Mouse (Mus musculus) midbrain, postnatal 0 days (tissue): ENCODE measurements around the gene Rangrf. TPM values are rescaled to one million over a fixed set of nuclear protein-coding genes. Genes with fewer than 3 reads are reported as not detected.
"Not testable (repeated sequence)": the region's sequence is repeated elsewhere in the genome, so short reads cannot be mapped to it uniquely, and the experiment has no call there.

Source experiments
- ATAC-seq: fragments of 200-750 bp; cut with Nextera tagmentation; 2 replicates; pipeline ENCODE4 v1.8.0; 2017; ENCODE audit warnings: moderate number of reproducible peaks, mild to moderate bottlenecking, moderate TSS enrichment, moderate library complexity; ENCODE audit not compliant: low FRiP score
- DNase-seq: peaks from one replicate; pipeline ENCODE4 v3.0.0-alpha.2; 2015; ENCODE audit warnings: low spot score
- H3K27ac ChIP-seq: fragments of 300-500 bp; sonication (generic); 2 replicates; pipeline ENCODE4 v1.5.1; 2014; ENCODE audit warnings: low read depth, mild to moderate bottlenecking, low read length, mixed read lengths
- H3K27me3 ChIP-seq: fragments of 300-500 bp; sonication (generic); 2 replicates; pipeline ENCODE4 v1.6.1; 2014; ENCODE audit warnings: low read length, control low read depth, mixed read lengths; ENCODE audit not compliant: insufficient read depth
- H3K36me3 ChIP-seq: fragments of 300-500 bp; sonication (generic); 2 replicates; pipeline ENCODE4 v1.6.1; 2014; ENCODE audit warnings: low read length, control low read depth, mixed read lengths; ENCODE audit not compliant: insufficient read depth
- H3K4me1 ChIP-seq: fragments of 300-500 bp; sonication (generic); 2 replicates; pipeline ENCODE4 v1.6.1; 2014; ENCODE audit warnings: mild to moderate bottlenecking, control low read depth, antibody characterized with exemption, low read length, mixed read lengths; ENCODE audit not compliant: insufficient read depth
- H3K4me2 ChIP-seq: fragments of 300-500 bp; sonication (generic); 2 replicates; pipeline ENCODE4 v1.6.1; 2014; ENCODE audit warnings: low read depth, mild to moderate bottlenecking, low read length, mixed read lengths; ENCODE audit not compliant: poor library complexity, severe bottlenecking
- H3K4me3 ChIP-seq: fragments of 300-500 bp; sonication (generic); 2 replicates; pipeline ENCODE4 v1.5.1; 2014; ENCODE audit warnings: low read depth, mild to moderate bottlenecking, low read length, moderate library complexity
- H3K9ac ChIP-seq: fragments of 300-500 bp; sonication (generic); replicated peaks from 2 replicates; pipeline ENCODE4 v1.6.1; 2014; ENCODE audit warnings: mild to moderate bottlenecking, low read length, moderate library complexity, mixed read lengths; ENCODE audit not compliant: poor library complexity, severe bottlenecking
- H3K9me3 ChIP-seq: fragments of 300-500 bp; sonication (generic); 2 replicates; pipeline ENCODE4 v1.6.1; 2016; ENCODE audit warnings: low read length, control low read depth
- CTCF ChIP-seq: IDR thresholded peaks from 2 replicates; pipeline ENCODE4 v1.5.1; 2016; ENCODE audit warnings: antibody characterized with exemption, mild to moderate bottlenecking
- WGBS: fragments of 180-500 bp; shearing (Covaris S2); extraction: QIAGEN DNeasy Blood & Tissue Kit; methylation state at CpG from one replicate; pipeline ENCODE4 v1.1.7; 2014; 5-methylcytosine and 5-hydroxymethylcytosine counted together
- polyA plus RNA-seq: library from polyadenylated mRNA; unstranded; fragments of >200 nt; fragmentation: Nextera tagmentation; extraction: Ambion mirVana; gene quantifications from 2 replicates; pipeline ENCODE4 v1.2.1, GENCODE M21; 2015
- total RNA-seq: library from RNA; depleted of rRNA; stranded (reverse); fragments of >200 nt; gene quantifications from 2 replicates; pipeline ENCODE4 v1.2.3, GENCODE M21; 2014; rRNA removed

Rangrf gene
- total RNA-seq (12.0 and 25.0 TPM in 2 replicates), polyA plus RNA-seq (18.9 and 20.2 TPM in 2 replicates)

DNA sequence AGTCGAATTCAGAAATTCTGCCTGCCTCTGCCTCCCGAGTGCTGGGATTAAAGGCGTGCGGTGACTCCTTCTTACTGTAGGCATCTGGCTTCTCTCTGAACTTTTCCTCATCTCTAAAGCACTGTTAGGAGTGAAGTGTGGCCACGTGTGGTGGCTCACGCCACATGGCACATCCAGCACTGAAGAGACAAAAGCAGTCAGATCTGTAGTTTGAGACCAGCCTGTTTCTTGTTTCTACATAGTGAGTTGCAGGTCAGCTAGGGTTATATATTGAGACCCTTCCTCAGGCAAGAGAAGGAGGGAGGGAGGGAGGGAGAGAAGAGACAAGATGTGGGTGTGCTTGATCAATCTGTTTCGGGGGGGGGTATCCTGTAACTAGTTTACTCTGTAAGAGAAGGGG lies at the start of gene Rangrf:
Rangrf (minus strand) TSS at position 101 of the 400 bp plus-strand sequence.
- H3K9me3 ChIP-seq = no peaks in the 10 kb centered on the region
- no peak for DNase-seq
- peaks cover 4% of the 10 kb centered on the region; the same call in 1 of the 2 replicates for H3K27me3 ChIP-seq
- no peak for TF ChIP-seq CTCF
- peak within 1 kb of the TSS; percentile 38; the same call in 1 of the 2 replicates for H3K4me3 ChIP-seq
- H3K36me3 ChIP-seq = no peaks in the 10 kb centered on the region
- H3K27ac ChIP-seq = no peak within 1 kb of the TSS
- peak within 1 kb of the TSS; percentile 63 for H3K4me2 ChIP-seq
- no peak for ATAC-seq
- no peaks in the 10 kb centered on the region for H3K4me1 ChIP-seq
- H3K9ac ChIP-seq = no peak within 1 kb of the TSS
- 77% methylated on average over 7 of the region's 7 CpGs for WGBS

DNA sequence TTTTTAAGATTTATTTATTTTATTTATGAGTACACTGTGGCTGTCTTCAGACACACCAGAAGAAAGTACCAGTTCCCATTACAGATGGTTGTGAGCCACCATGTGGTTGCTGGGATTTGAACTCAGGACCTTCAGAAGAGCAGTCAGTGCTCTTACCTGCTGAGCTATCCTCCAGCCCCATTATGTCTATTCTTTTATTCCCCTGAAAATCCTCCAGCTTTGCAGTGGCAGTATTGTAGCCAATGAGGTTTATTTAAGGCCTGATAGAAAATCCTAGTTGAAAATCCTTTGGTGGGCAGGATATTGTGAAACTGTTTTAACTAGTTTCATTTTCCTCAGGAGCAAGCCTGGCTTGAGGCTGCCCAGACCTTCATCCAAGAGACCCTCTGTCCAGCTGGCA lies 45.7 kb upstream of the Rangrf start:
- no peak overlapping the region for H3K4me2 ChIP-seq
- no peak for TF ChIP-seq CTCF
- ATAC-seq = no peak

DNA sequence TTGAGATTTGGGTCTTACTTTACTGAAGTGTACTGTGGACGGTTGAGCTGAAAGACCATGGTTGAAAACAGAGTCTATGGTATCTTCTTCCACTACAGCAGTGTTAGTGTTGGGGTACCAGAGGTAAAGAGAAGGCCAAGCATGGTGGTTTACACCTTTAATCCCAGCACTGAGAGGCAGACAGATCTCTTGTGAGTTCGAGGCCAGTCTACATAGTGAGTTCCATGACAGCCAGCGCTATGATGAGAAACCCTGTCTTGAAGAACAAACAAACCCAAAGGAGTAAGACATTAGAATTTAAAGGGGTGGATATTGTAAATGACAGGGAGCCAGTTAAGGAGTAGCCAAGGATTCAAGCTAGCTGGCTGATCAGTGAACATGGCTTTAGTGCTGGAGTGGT lies 41.8 kb upstream of the Rangrf start:
- Histone ChIP-seq H3K9me3 (no peaks in the 10 kb centered on the region), H3K27ac (peak overlapping the region; percentile 92), H3K36me3 (no peaks in the 10 kb centered on the region), H3K4me1 (peaks cover 6% of the 10 kb centered on the region; the same call in 1 of the 2 replicates), H3K4me3 (peak overlapping the region; percentile 61), H3K4me2 (peak overlapping the region; percentile 54), H3K27me3 (no peaks in the 10 kb centered on the region), H3K9ac (peak overlapping the region; percentile 71)
- 65% methylated on average over 3 of the region's 3 CpGs for WGBS
- no peak for DNase-seq
- no peak for ATAC-seq
- TF ChIP-seq CTCF = no peak

More for the DNA sequence above, 45.7 kb upstream of the Rangrf start:
- Histone ChIP-seq H3K4me3 (no peak overlapping the region), H3K27me3 (no peaks in the 10 kb centered on the region), H3K36me3 (peaks cover 23% of the 10 kb centered on the region), H3K9ac (no peak overlapping the region), H3K27ac (no peak overlapping the region), H3K9me3 (no peaks in the 10 kb centered on the region), H3K4me1 (peaks cover 6% of the 10 kb centered on the region; the same call in 1 of the 2 replicates)
- DNase-seq = no peak

DNA sequence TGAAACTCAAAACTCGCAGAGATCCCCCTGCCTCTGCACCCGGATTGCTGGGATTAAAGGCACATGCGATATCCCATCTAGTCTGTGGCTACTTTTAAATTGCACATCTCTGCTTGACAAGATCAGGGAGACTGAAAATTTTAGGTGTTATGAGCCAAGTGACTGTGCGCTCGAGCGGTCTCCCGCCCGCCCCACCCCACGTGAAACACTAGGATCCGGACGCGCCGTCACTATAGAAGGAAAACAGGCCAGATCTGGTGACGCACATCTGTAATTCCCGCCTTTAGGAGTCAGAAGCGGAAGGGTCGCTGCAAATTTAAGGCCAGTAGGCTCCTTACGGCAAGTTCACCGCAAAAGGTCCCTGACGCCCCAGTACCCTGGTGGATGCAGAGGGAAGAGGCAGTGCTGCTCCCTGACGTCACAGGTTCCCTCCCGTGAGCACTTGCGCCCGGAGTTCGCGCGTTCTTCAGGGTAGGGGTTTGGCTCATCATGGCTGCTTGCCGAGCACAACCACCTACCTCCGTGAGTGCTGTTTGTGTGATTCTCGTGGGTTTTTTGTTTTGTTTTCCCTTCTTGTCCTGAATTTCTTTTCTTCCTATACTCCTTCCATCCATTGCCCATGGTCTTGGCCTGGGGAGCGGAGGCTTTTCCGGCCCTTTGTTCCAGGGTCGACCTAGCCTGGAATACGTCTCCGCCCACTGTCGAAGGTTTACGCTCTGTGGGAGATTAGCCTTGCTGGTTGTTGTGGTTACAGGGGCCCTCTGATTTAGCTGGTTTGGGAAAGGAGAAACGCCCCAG lies 40.9 kb upstream of the Rangrf start, which contains the start of gene Ctc1:
Ctc1 (plus strand) TSS at position 268 of the 798 bp plus-strand sequence.
- peak; percentile 80 for TF ChIP-seq CTCF
- Histone ChIP-seq H3K4me2 (peak within 1 kb of the TSS; percentile 54), H3K36me3 (no peaks in the 10 kb centered on the region), H3K9ac (peak within 1 kb of the TSS; percentile 71), H3K27me3 (no peaks in the 10 kb centered on the region), H3K27ac (peak within 1 kb of the TSS; percentile 92), H3K9me3 (no peaks in the 10 kb centered on the region), H3K4me3 (peak within 1 kb of the TSS; percentile 61), H3K4me1 (peaks cover 6% of the 10 kb centered on the region; the same call in 1 of the 2 replicates)
- DNase-seq (peak; percentile 95), ATAC-seq (peak; percentile 94)
- WGBS = 3% methylated on average over 38 of the region's 38 CpGs

DNA sequence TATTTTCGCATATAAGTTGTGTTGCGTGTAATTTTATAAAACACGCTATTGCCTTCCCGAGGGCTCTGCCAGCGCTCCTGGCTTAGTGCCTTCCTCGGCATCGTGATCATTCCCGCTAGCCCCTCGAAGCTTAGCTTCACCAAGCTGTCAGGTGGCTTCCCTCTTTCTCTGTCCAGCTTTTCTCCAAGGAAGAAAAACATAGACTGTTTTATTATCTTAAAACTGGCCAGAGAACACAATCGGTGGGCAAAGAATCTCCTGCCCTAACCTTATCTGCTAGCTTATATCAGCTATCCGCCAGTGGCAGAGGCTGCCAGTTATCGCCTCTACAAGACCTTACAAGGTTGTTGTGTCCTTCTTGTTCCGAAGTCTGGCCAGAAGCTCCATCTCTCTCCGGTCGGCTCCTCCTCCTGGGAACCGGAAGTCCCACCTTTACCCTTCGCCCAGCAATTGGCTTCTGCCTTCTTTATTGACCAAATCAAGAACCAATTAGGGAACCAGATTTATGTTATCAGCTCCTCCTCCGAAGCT lies 37.2 kb upstream of the Rangrf start:
- DNase-seq (peak; percentile 96), ATAC-seq (peak; percentile 44; the same call in 1 of the 2 replicates)
- no peaks in the 10 kb centered on the region for H3K9me3 ChIP-seq
- no peaks in the 10 kb centered on the region for H3K36me3 ChIP-seq
- peak overlapping the region; percentile 94 for H3K27ac ChIP-seq
- no peak for TF ChIP-seq CTCF
- H3K4me3 ChIP-seq = peak overlapping the region; percentile 48
- H3K4me1 ChIP-seq = peaks cover 5% of the 10 kb centered on the region; the same call in 1 of the 2 replicates
- no peaks in the 10 kb centered on the region for H3K27me3 ChIP-seq
- H3K9ac ChIP-seq = peak overlapping the region; percentile 70
- H3K4me2 ChIP-seq = peak overlapping the region; percentile 70
- 1% methylated on average over 18 of the region's 18 CpGs for WGBS

DNA sequence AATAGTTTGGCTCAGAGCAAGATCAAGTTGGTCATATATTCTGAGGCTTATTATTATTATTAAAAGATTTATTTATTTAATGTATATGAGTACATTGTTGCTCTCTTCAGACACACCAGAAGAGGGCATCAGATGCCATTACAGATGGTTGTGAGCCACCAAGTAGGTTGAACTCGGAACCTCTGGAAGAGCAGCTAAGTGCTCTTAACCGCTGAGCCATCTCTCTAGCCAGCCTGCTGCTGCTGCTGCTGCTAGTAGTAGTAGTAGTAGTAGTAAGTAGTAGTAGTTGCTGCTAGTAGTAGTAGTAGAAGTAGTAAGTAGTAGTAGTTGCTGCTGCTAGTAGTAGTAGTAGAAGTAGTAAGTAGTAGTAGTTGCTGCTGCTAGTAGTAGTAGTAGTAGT lies 36.5 kb upstream of the Rangrf start:
- H3K4me1 ChIP-seq, H3K9me3 ChIP-seq, H3K9ac ChIP-seq, DNase-seq, H3K27me3 ChIP-seq, ATAC-seq, H3K36me3 ChIP-seq: not testable (repeated sequence)
- Histone ChIP-seq H3K4me3 (peak overlapping the region; percentile 48; the same call in 1 of the 2 replicates), H3K27ac (peak overlapping the region; percentile 94), H3K4me2 (peak overlapping the region; percentile 70)
- WGBS = 72% methylated on average over 2 of the region's 2 CpGs
- TF ChIP-seq CTCF = peak; percentile 21; the same call in 1 of the 2 replicates
